Mouse (Mus musculus) intestine, embryonic 15.5 days (tissue): ENCODE results near the gene Zfp653. TPM values are rescaled to one million over a fixed set of nuclear protein-coding genes. Genes with fewer than 3 reads are reported as not detected.

Experiments
- ATAC-seq: fragments of 200-750 bp; cut with Nextera tagmentation; 2 replicates; pipeline ENCODE4 v1.8.0; 2017; ENCODE audit warnings: moderate TSS enrichment, moderate library complexity
- H3K27ac ChIP-seq: fragments of 300-500 bp; sonication (generic); 2 replicates; pipeline ENCODE4 v1.5.1; 2015; ENCODE audit warnings: mild to moderate bottlenecking, inconsistent platforms
- H3K27me3 ChIP-seq: fragments of 300-500 bp; sonication (generic); replicated peaks from 2 replicates; pipeline ENCODE4 v1.6.1; 2015; ENCODE audit warnings: inconsistent platforms
- H3K36me3 ChIP-seq: fragments of 300-500 bp; sonication (generic); 2 replicates; pipeline ENCODE4 v1.6.1; 2015; ENCODE audit warnings: inconsistent platforms
- H3K4me1 ChIP-seq: fragments of 300-500 bp; sonication (generic); replicated peaks from 2 replicates; pipeline ENCODE4 v1.6.1; 2015; ENCODE audit warnings: inconsistent platforms
- H3K4me2 ChIP-seq: fragments of 300-500 bp; sonication (generic); replicated peaks from 2 replicates; pipeline ENCODE4 v1.6.1; 2015; ENCODE audit warnings: mild to moderate bottlenecking, inconsistent platforms
- H3K4me3 ChIP-seq: fragments of 300-500 bp; sonication (generic); replicated peaks from 2 replicates; pipeline ENCODE4 v1.5.1; 2015; ENCODE audit warnings: inconsistent platforms
- H3K9ac ChIP-seq: fragments of 300-500 bp; sonication (generic); 2 replicates; pipeline ENCODE4 v1.6.1; 2015; ENCODE audit warnings: inconsistent platforms
- H3K9me3 ChIP-seq: fragments of 300-500 bp; sonication (generic); 2 replicates; pipeline ENCODE4 v1.6.1; 2016; ENCODE audit warnings: inconsistent platforms
- WGBS: fragments of 180-500 bp; shearing (Covaris S2); methylation state at CpG from one replicate; pipeline ENCODE4 v1.1.7; 2015; 5-methylcytosine and 5-hydroxymethylcytosine counted together
- polyA plus RNA-seq: library from polyadenylated mRNA; unstranded; fragments of >200 nt; fragmentation: Nextera tagmentation; extraction: Ambion mirVana; gene quantifications from 2 replicates; pipeline ENCODE4 v1.2.1, GENCODE M21; 2015

Zfp653 gene
- polyA plus RNA-seq, 1 experiment from 2014 or later: 9.7 TPM

DNA sequence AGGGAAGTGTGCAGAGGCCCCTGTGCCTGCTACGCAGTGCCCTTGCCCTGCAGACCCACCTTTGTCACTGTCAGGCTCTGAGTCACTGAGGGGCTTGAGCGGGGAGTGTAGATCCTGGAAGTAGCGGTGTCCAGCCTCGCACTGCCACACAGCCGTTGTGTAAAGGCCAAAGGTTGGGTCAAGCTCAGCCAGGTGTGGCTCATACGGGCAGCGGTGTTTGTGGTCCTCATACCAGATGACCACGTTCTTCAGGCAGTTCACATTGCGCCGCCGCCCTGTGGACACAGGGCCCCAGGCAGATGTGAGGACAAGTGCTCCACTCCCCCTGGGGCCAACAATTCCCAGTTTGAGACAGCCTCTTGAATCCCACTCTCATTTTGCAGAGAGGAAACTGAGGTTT is 5.5 kb downstream of the Zfp653 start:
- no peak overlapping the region for H3K4me2 ChIP-seq
- H3K4me3 ChIP-seq: no peak overlapping the region
- H3K4me1 ChIP-seq: peaks cover 9% of the 10 kb centered on the region
- ATAC-seq: no peak
- WGBS: 95% methylated on average over 11 of the region's 11 CpGs
- H3K27me3 ChIP-seq: no peaks in the 10 kb centered on the region
- H3K36me3 ChIP-seq: peaks cover 23% of the 10 kb centered on the region
- no peak overlapping the region for H3K27ac ChIP-seq
- no peaks in the 10 kb centered on the region for H3K9me3 ChIP-seq
- no peak overlapping the region for H3K9ac ChIP-seq

DNA sequence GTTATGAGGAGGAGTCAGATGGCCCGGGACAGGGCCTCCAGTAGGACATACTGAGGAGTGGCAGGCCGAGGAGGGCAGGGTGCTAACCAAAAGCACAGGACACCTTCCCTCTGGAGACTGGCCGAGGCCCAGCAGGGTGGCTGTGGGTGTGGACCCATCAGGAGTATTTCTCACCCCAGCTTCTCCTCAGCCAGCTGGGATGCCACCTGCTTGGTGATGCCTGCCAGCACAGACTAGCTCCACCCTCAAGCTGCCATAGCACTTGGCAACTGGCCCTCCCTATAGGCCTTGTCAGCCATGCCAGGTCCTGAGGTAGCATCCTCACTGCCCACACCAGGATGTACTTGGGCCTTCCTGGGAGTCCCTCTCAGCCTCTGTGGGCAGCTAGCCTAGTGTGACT is 6.8 kb downstream of the Zfp653 start:
- no peak overlapping the region for H3K4me3 ChIP-seq
- peaks cover 26% of the 10 kb centered on the region for H3K36me3 ChIP-seq
- H3K27ac ChIP-seq: no peak overlapping the region
- H3K9ac ChIP-seq: no peak overlapping the region
- no peaks in the 10 kb centered on the region for H3K27me3 ChIP-seq
- H3K4me2 ChIP-seq: no peak overlapping the region
- 82% methylated on average over 3 of the region's 3 CpGs for WGBS
- ATAC-seq: no peak
- no peaks in the 10 kb centered on the region for H3K4me1 ChIP-seq
- H3K9me3 ChIP-seq: no peaks in the 10 kb centered on the region

DNA sequence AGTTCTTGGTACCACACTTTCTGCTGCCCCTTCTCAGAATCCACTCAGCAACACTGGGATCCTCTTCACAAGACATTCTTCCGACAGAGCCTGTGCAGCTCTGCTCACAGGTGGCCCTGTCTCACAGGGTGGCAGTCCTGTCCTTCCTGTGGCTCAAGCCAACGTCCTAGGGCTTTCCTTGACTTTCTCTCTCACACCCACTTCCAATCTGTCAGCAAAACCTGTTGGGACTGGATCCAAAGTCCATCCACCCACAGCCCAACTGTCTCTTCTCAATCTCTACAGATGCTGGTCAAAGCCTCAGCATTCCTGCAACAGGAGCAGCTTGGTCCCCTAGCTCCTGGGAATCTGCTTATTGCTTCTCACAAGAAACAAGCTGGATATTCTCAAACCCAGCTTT is 9.8 kb downstream of the Zfp653 start:
- Histone ChIP-seq H3K9ac (no peak overlapping the region), H3K4me2 (no peak overlapping the region), H3K4me1 (no peaks in the 10 kb centered on the region), H3K9me3 (no peaks in the 10 kb centered on the region), H3K4me3 (no peak overlapping the region), H3K27me3 (no peaks in the 10 kb centered on the region), H3K27ac (no peak overlapping the region), H3K36me3 (peaks cover 46% of the 10 kb centered on the region)
- no peak for ATAC-seq
- WGBS: 86% methylated on average over 2 of the region's 2 CpGs

DNA sequence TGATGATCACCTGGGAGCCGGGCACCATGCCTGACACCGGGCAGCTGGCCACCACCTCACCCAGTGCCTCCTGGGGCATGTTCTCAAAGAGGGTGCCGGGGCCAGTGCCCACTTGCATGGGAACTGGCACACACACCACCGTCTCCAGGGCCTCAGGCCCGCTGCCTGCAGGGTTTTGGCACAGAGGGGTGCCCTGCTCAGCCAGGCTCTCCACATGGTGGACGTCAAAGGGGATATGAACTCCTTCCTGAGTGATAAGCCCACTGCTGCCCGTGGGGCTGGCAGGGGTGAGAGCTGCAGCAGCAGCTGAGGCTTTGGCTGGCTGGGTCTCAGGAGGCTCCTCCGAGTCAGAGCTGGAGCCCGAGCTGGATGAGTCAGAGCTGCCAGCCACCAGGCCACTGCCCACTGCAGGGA is 13.2 kb downstream of the Zfp653 start:
- no peak overlapping the region for H3K9ac ChIP-seq
- WGBS: 91% methylated on average over 9 of the region's 9 CpGs
- no peak overlapping the region for H3K4me3 ChIP-seq
- H3K4me2 ChIP-seq: no peak overlapping the region
- H3K27me3 ChIP-seq: peaks cover 24% of the 10 kb centered on the region; the same call in 1 of the 2 replicates
- peaks cover 25% of the 10 kb centered on the region for H3K36me3 ChIP-seq
- ATAC-seq: no peak
- no peak overlapping the region for H3K27ac ChIP-seq
- H3K9me3 ChIP-seq: no peaks in the 10 kb centered on the region
- peaks cover 8% of the 10 kb centered on the region; the same call in 1 of the 2 replicates for H3K4me1 ChIP-seq

DNA sequence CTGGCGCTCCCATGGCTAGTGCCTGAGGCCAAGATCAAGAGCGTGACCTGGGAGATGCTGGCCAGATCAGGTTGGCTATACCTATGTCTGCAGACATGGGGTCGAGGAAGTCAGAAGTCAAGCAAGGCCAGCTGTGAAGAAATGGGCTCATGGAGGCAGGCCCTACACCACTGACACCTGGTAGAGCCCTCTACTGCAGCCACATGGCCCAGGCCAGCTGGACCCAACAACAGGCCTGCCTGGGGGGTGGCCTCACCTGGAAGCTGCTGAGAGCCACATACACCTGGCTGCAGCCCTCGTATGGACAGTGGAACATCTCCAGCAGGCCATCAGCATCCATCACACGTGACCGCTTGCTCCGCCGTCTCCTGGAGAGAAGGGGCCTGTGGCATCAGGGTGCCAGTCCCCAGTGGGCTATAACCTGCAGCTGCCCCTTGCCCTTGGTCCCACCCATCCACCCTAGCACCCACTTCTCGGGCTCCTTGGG is 14.1 kb downstream of the Zfp653 start:
- H3K27ac ChIP-seq: no peak overlapping the region
- no peaks in the 10 kb centered on the region for H3K9me3 ChIP-seq
- H3K4me3 ChIP-seq: no peak overlapping the region
- 92% methylated on average over 9 of the region's 9 CpGs for WGBS
- H3K9ac ChIP-seq: no peak overlapping the region
- H3K4me2 ChIP-seq: no peak overlapping the region
- no peak for ATAC-seq
- H3K36me3 ChIP-seq: peaks cover 25% of the 10 kb centered on the region
- peaks cover 10% of the 10 kb centered on the region; the same call in 1 of the 2 replicates for H3K4me1 ChIP-seq
- H3K27me3 ChIP-seq: peaks cover 29% of the 10 kb centered on the region

DNA sequence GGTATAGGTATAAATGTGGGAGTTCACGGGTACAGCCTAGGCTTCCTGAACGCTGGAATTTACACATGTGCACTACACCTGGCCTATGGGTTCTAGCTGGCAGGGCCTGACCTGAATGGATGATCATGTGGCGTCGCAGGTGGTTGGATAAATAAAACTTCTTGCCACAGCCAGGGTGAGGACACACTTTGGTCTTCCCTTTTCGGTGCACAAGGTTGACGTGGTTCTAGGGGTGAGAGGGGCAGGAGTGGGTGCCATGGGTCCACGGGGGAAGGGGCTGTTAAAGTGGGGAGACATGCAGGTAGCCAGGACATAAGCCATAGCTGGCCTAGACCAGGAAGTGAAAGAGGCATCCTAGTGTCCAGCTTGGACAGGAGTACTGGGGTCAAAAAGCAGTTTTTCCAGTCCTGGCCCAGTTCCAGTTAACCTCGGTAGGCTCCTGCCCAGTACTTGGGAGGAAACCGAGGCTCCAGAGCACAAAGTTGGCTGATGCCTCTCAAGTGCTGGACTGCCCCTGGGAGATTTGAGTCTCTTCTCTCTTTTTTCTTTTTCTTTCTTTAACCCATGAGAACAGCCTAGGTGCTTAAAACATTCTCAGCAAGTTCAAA is 14.8 kb downstream of the Zfp653 start:
- peaks cover 25% of the 10 kb centered on the region for H3K36me3 ChIP-seq
- H3K4me2 ChIP-seq: no peak overlapping the region
- H3K9me3 ChIP-seq: no peaks in the 10 kb centered on the region
- WGBS: 70% methylated on average over 9 of the region's 9 CpGs
- peaks cover 16% of the 10 kb centered on the region for H3K4me1 ChIP-seq
- no peak overlapping the region for H3K27ac ChIP-seq
- H3K9ac ChIP-seq: no peak overlapping the region
- H3K4me3 ChIP-seq: no peak overlapping the region
- peaks cover 36% of the 10 kb centered on the region for H3K27me3 ChIP-seq
- ATAC-seq: no peak; the same call in 1 of the 2 replicates

DNA sequence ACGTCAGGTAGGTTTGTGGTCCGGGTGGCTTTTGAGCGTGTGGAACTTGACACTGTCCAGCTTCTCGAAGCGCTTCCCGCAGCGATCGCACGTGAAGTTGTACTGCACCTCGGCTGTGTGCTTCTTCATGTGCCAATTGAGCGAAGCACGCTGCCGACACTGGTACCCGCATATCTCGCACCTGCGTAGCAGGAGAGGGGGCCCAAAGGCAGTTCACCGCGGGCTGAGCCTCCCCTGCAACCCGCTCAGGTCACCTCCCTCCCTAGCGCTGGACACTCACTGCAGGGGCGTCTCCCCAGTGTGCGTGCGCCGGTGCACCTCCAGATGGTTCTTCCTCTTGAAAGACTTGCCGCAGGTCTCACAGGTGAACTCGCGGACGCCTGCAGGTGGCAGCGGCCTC is 15.5 kb downstream of the Zfp653 start:
- Histone ChIP-seq H3K27ac (no peak overlapping the region), H3K36me3 (peaks cover 23% of the 10 kb centered on the region), H3K27me3 (peaks cover 43% of the 10 kb centered on the region), H3K4me3 (no peak overlapping the region), H3K4me1 (peaks cover 23% of the 10 kb centered on the region), H3K9me3 (no peaks in the 10 kb centered on the region), H3K4me2 (no peak overlapping the region), H3K9ac (no peak overlapping the region)
- WGBS: 31% methylated on average over 29 of the region's 29 CpGs
- ATAC-seq: no peak

DNA sequence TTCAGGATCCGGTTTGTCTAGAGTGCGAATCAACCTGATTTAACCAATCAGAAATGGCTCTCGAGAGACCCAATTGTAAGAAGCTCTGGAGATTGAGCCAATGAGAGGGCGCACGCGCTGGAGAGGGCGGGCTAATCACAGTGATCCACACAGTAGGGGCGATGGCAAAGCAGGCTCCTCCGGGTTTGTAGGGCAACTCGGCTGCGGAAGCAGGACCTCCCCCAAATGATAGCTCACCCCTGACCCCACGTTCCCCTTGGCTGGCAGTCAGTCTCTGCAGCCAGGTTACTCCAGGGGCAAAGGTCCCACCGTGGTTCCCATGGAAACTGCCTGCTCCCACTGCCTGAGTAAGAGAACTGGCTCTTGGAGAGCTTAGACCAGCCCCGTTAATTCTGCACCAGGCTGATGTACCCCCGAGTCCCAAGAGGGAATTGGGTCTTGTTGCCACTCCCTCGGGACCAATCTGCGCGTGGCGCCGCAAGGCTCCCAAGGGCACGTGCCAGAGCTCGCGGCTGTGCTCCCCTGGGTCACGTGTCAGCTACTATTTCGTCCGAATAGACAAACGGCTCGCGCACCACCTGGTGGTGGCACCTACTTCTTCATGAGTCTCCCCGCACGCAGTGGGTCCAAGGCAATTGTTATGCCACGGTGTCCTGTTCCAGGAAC is 16.6 kb downstream of the Zfp653 start:
- Histone ChIP-seq H3K9ac (no peak overlapping the region), H3K9me3 (no peaks in the 10 kb centered on the region), H3K36me3 (peaks cover 22% of the 10 kb centered on the region), H3K4me1 (peaks cover 33% of the 10 kb centered on the region), H3K4me2 (peak overlapping the region; percentile 53), H3K27ac (no peak overlapping the region), H3K4me3 (peak overlapping the region; percentile 17; the same call in 1 of the 2 replicates), H3K27me3 (peaks cover 54% of the 10 kb centered on the region)
- 2% methylated on average over 32 of the region's 32 CpGs for WGBS
- ATAC-seq: peak; percentile 55

DNA sequence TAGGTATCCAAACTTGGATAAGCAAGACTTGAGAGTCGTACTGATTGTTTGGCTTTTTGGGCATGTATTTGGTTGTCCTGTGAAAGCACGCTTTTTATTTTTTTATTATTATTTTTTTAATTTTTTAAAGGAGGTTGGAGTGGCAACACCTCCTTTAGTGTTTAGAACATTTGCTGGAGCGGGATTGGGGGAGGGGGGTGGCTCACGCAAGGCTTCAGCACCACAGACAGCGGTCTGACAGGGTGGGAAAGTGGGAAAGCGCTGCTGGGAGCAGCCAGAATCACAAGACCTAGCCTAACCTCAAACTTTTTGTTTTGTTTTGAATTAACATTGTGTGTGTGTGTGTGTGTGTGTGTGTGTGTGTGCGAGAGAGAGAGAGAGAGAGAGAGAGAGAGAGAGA is 17.5 kb downstream of the Zfp653 start:
- no peak overlapping the region for H3K27ac ChIP-seq
- peaks cover 58% of the 10 kb centered on the region for H3K27me3 ChIP-seq
- H3K4me2 ChIP-seq: no peak overlapping the region
- WGBS: 24% methylated on average over 7 of the region's 7 CpGs
- ATAC-seq: no peak
- H3K4me1 ChIP-seq: peaks cover 36% of the 10 kb centered on the region
- H3K36me3 ChIP-seq: peaks cover 18% of the 10 kb centered on the region
- no peaks in the 10 kb centered on the region for H3K9me3 ChIP-seq
- H3K9ac ChIP-seq: no peak overlapping the region
- no peak overlapping the region for H3K4me3 ChIP-seq

DNA sequence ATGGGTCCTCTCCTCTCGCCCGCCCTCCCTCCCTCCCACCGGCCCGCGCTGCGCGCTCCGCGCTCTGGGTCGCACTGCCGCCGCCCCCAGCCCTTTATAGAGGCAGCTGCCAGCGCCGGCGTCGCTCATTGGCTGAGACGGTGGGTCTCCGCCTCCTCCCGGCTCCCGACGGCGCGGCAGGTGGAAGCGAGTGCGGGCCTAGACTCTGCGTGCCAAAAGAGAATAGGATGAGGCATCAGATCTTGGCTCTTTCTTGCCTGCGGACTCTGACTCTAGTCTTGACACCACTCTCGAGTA is 19.3 kb downstream of the Zfp653 start, which contains the start of gene Elavl3:
Elavl3 (minus strand) TSS at position 66 of the 297 bp plus-strand sequence.
- peaks cover 3% of the 10 kb centered on the region; the same call in 1 of the 2 replicates for H3K36me3 ChIP-seq
- no peak within 1 kb of the TSS for H3K9ac ChIP-seq
- WGBS: 2% methylated on average over 22 of the region's 28 CpGs
- no peaks in the 10 kb centered on the region for H3K9me3 ChIP-seq
- H3K4me3 ChIP-seq: peak within 1 kb of the TSS; percentile 35
- H3K27me3 ChIP-seq: peaks cover 58% of the 10 kb centered on the region
- H3K4me2 ChIP-seq: peak within 1 kb of the TSS; percentile 79
- peaks cover 36% of the 10 kb centered on the region for H3K4me1 ChIP-seq
- no peak within 1 kb of the TSS for H3K27ac ChIP-seq
- no peak for ATAC-seq

DNA sequence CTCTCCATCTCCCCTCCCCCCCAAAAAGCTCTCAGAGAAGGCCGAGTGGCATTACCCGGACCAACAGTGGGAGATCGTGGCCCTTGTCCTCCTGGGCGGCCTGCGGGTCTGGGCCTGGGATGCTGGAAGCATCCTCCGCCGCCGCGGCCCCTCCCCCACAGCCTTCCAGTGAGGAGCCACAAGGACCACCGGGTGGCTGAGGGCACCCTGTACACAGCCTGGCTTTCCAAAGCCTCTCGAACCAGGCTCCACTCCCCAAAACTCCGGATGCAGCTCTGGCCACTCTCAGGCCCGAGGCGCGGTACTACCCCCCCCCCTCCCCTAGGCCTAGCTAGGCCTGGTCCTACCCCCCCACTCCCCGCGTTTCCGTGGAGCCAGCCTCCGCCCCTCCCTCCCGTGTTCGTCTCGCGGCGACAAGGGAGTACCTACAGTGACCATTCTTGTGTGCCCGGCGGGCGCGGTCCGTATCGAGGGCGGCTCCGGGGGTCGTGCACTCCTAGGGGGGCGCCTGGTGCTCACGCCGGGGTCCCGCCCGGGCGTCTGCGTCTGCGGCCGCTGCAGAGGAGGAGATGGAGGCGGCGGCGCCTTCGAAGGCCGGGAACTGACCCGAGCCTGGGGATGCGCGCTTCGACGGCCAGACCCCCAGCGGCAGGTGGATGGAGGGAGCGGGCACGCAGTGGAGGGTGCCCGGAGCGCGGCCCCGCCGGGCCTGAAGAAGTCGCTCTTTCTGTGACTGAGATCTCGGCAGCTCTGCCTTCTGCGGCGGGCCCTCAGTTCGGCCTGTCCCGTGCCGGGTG is 19.8 kb downstream of the Zfp653 start:
- peaks cover 58% of the 10 kb centered on the region for H3K27me3 ChIP-seq
- H3K4me3 ChIP-seq: peak overlapping the region; percentile 35
- H3K9me3 ChIP-seq: no peaks in the 10 kb centered on the region
- H3K4me1 ChIP-seq: peaks cover 36% of the 10 kb centered on the region
- H3K9ac ChIP-seq: no peak overlapping the region
- peak overlapping the region; percentile 79 for H3K4me2 ChIP-seq
- H3K27ac ChIP-seq: no peak overlapping the region
- no peak for ATAC-seq
- H3K36me3 ChIP-seq: no peaks in the 10 kb centered on the region
- WGBS: 2% methylated on average over 63 of the region's 67 CpGs

DNA sequence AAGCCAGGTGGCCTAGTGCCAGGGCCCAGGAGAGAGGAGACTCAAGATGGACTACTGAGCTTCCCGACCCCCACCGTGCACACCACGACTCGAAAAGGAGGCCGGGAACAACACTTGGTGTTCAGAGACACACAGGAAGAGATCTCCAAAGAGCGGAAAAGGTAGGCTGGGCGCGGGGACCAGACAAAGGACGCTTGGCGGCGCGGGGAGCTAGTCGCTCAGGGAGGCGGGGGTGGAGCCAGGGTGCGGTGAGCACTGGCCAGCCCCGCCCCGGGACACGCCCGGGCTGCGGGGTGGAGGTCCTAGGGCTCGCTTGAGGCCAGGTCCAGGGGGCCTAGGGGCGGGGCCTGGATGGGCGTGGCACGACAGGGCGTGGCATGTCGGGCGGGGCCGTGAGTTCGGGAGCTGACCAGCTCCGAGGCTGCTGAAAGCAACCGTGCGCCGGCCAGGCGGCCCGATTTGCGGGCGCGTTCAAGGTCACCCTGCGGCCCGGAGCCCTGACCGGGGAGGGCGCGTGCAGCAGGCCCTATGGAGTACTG is 20.8 kb downstream of the Zfp653 start:
- Histone ChIP-seq H3K4me1 (peaks cover 36% of the 10 kb centered on the region), H3K27me3 (peaks cover 53% of the 10 kb centered on the region), H3K9me3 (no peaks in the 10 kb centered on the region), H3K36me3 (no peaks in the 10 kb centered on the region), H3K27ac (no peak overlapping the region), H3K4me2 (peak overlapping the region; percentile 79), H3K4me3 (peak overlapping the region; percentile 35), H3K9ac (no peak overlapping the region)
- ATAC-seq: peak; percentile 80
- WGBS: 2% methylated on average over 43 of the region's 43 CpGs
